ENCODE assay signal across 8 mouse cellular contexts in the genomic region with DNA sequence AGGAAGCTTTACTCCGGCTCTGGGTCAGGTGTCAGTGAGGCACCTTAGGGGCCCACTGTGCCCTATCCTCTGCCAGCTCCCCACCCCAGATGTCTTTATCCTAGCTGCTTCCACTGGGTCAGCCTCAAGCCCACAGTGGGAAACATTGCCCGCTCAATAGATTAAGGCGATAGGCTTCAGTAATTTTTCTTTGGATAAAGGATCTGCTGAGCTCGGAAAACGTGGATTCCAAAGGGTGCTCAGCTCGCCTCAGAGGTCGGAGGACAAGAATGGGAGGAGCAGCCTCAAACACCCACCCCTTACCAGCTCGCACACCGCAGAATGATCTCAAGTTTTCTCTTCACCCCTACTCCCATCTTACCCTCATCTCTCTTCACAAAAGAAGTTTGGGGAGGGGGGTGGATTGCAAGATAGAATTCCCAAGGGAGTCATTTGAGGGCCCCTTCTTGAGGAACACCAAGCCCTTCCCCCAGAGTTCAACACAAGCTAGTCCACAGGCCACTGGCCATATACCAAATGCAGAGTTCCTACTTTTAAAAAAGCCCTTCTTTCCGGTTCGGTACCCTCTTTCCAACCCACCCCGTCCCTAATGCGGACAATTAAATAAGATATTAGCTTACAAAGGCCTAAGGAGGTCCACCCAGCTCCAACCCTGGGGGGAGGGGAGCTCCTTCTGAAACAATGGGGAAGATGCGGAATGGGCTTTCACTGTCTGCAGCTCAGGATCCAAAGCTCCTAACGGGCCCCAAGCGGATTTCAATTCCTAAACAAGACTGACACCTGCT. TPM values are rescaled to one million over a fixed set of nuclear protein-coding genes. Genes with fewer than 3 reads are reported as not detected.
DNase-seq lines count a peak whose midpoint lies in the region; ATAC-seq lines count a peak whose summit lies in the region.

No protein-coding gene starts in this region.

- H3K27me3 ChIP-seq in forebrain, embryonic 14.5 days (replicated peaks; ENCODE audit: control insufficient read depth, insufficient read depth, low read length): no peaks in the 10 kb centered on the region
- no peaks in the 10 kb centered on the region for H3K27me3 ChIP-seq in midbrain, embryonic 11.5 days (ENCODE audit: control insufficient read depth, insufficient read depth, low read length)

- peak overlapping the region; percentile 82 for H3K4me2 ChIP-seq in forebrain, embryonic 14.5 days (ENCODE audit: low read length)
- H3K4me2 ChIP-seq in midbrain, embryonic 11.5 days: peak overlapping the region; percentile 87

- no peaks in the 10 kb centered on the region for H3K9me3 ChIP-seq in forebrain, embryonic 14.5 days (replicated peaks; ENCODE audit: control insufficient read depth, low read length)
- no peaks in the 10 kb centered on the region for H3K9me3 ChIP-seq in midbrain, embryonic 11.5 days (ENCODE audit: control insufficient read depth, low read length)

- WGBS in forebrain, embryonic 14.5 days: 3% methylated on average over 15 of the region's 16 CpGs
- WGBS in midbrain, embryonic 11.5 days: 1% methylated on average over 16 of the region's 16 CpGs

- H3K36me3 ChIP-seq in forebrain, embryonic 14.5 days (ENCODE audit: control insufficient read depth, insufficient read depth, low read length): peaks cover 32% of the 10 kb centered on the region
- peaks cover 35% of the 10 kb centered on the region for H3K36me3 ChIP-seq in midbrain, embryonic 11.5 days (ENCODE audit: control insufficient read depth, insufficient read depth, low read length)

- intact Hi-C loops in left cerebral cortex, postnatal 14 days (cut with DNase I): no loop called here

- peak; percentile 67 for ATAC-seq in forebrain, embryonic 14.5 days
- peak; percentile 86 for ATAC-seq in midbrain, embryonic 11.5 days (ENCODE audit: low FRiP score)

- peak; percentile 89 for DNase-seq in heart, adult 11 months
- DNase-seq in heart, postnatal 4 days: no peak
- peak; percentile 30 for DNase-seq in brain, embryonic 18.5 days (ENCODE audit: low read depth, low spot score)
- DNase-seq in forebrain, embryonic 14.5 days (ENCODE audit: low spot score): peak; percentile 56
- peak; percentile 81 for DNase-seq in kidney, adult 9 months
- peak; percentile 96 for DNase-seq in midbrain, embryonic 11.5 days (ENCODE audit: low spot score, missing footprints)
- DNase-seq in layer of hippocampus, adult 8-10 months (ENCODE audit: low spot score in 2 of 2): no peak
- DNase-seq in left cerebral cortex, postnatal 14 days (ENCODE audit: low spot score in 2 of 2): no peak

- peak overlapping the region; percentile 94 for H3K9ac ChIP-seq in forebrain, embryonic 14.5 days (ENCODE audit: low read length)
- peak overlapping the region; percentile 78 for H3K9ac ChIP-seq in midbrain, embryonic 11.5 days (ENCODE audit: low read length)

- H3K27ac ChIP-seq in forebrain, embryonic 14.5 days (ENCODE audit: low read depth, low read length): peak overlapping the region; percentile 90
- H3K27ac ChIP-seq in midbrain, embryonic 11.5 days (ENCODE audit: low read depth, low read length): peak overlapping the region; percentile 91

- peak overlapping the region; percentile 77 for H3K4me3 ChIP-seq in forebrain, embryonic 14.5 days (ENCODE audit: low read depth, low read length)
- peak overlapping the region; percentile 53 for H3K4me3 ChIP-seq in midbrain, embryonic 11.5 days (ENCODE audit: low read depth, low read length)

- H3K4me1 ChIP-seq in forebrain, embryonic 14.5 days (ENCODE audit: control insufficient read depth, insufficient read depth, low read length): peaks cover 19% of the 10 kb centered on the region
- H3K4me1 ChIP-seq in midbrain, embryonic 11.5 days (ENCODE audit: control insufficient read depth, insufficient read depth, low read length): peaks cover 29% of the 10 kb centered on the region

RNA-seq across cellular contexts. Expression of gene Mettl3, which starts 11.7 kb away (rescaled TPM):
- total RNA-seq in heart, postnatal 4 days (2021): 10 to 100 TPM; 13.6 to 15.4 TPM
- 42.4 and 46.9 TPM in 2 replicates for polyA plus RNA-seq in forebrain, embryonic 14.5 days (2014; fragmentation: Nextera tagmentation; extraction: Ambion mirVana)
- polyA plus RNA-seq in midbrain, embryonic 11.5 days (2014; fragmentation: Nextera tagmentation; extraction: Ambion mirVana): 48.2 and 52.2 TPM in 2 replicates
- total RNA-seq in layer of hippocampus, adult 8-10 months (2022): 10 to 100 TPM; 35.5 to 54.7 (median 43.9) TPM
- total RNA-seq in left cerebral cortex, postnatal 14 days (2021): 10 to 100 TPM; 35.2 to 35.3 TPM

RNA-seq across cellular contexts. Expression of gene Sall2, which starts 11.9 kb away (rescaled TPM):
- total RNA-seq in heart, postnatal 4 days (2021): 1 to 10 TPM; 6.1 to 6.4 TPM
- 25.1 and 30.1 TPM in 2 replicates for polyA plus RNA-seq in forebrain, embryonic 14.5 days (2014; fragmentation: Nextera tagmentation; extraction: Ambion mirVana)
- 57.4 and 65.1 TPM in 2 replicates for polyA plus RNA-seq in midbrain, embryonic 11.5 days (2014; fragmentation: Nextera tagmentation; extraction: Ambion mirVana)
- 10 to 100 TPM; 44.9 to 46.8 (median 45.8) TPM for total RNA-seq in layer of hippocampus, adult 8-10 months (2022)
- total RNA-seq in left cerebral cortex, postnatal 14 days (2021): 10 to 100 TPM; 32.7 to 37.1 TPM

RNA-seq across cellular contexts. Expression of gene Rab2b, which starts 37.3 kb away (rescaled TPM):
- total RNA-seq in heart, postnatal 4 days (2021): 10 to 100 TPM in 1 of 2 experiments, 1 to 10 TPM in 1; 8.9 to 10.6 TPM
- 40.2 and 40.3 TPM in 2 replicates for polyA plus RNA-seq in forebrain, embryonic 14.5 days (2014; fragmentation: Nextera tagmentation; extraction: Ambion mirVana)
- 39.1 and 41.9 TPM in 2 replicates for polyA plus RNA-seq in midbrain, embryonic 11.5 days (2014; fragmentation: Nextera tagmentation; extraction: Ambion mirVana)
- 10 to 100 TPM; 33.2 to 41.8 (median 37.8) TPM for total RNA-seq in layer of hippocampus, adult 8-10 months (2022)
- total RNA-seq in left cerebral cortex, postnatal 14 days (2021): 10 to 100 TPM; 34.7 to 35.3 TPM

RNA-seq across cellular contexts. Expression of gene Tox4, which starts 37.7 kb away (rescaled TPM):
- total RNA-seq in heart, postnatal 4 days (2021): 10 to 100 TPM; 37.4 to 39.3 TPM
- polyA plus RNA-seq in forebrain, embryonic 14.5 days (2014; fragmentation: Nextera tagmentation; extraction: Ambion mirVana): 55.2 and 55.7 TPM in 2 replicates
- polyA plus RNA-seq in midbrain, embryonic 11.5 days (2014; fragmentation: Nextera tagmentation; extraction: Ambion mirVana): 50.6 and 51.2 TPM in 2 replicates
- 10 to 100 TPM; 58.5 to 76.8 (median 70.4) TPM for total RNA-seq in layer of hippocampus, adult 8-10 months (2022)
- 10 to 100 TPM; 61.4 to 62.6 TPM for total RNA-seq in left cerebral cortex, postnatal 14 days (2021)

RNA-seq across cellular contexts. Expression of gene Olfr1513, which starts 39.6 kb away (rescaled TPM):
- not detected for total RNA-seq in heart, postnatal 4 days (2021)
- polyA plus RNA-seq in forebrain, embryonic 14.5 days (2014; fragmentation: Nextera tagmentation; extraction: Ambion mirVana): not detected in 2 replicates
- polyA plus RNA-seq in midbrain, embryonic 11.5 days (2014; fragmentation: Nextera tagmentation; extraction: Ambion mirVana): not detected in 2 replicates
- not detected for total RNA-seq in layer of hippocampus, adult 8-10 months (2022)
- not detected for total RNA-seq in left cerebral cortex, postnatal 14 days (2021)

Comparison
In these comparisons a context has a peak if more than half of its experiments do, and no peak if none do; other contexts are left out.
1. DNase-seq: peak in heart, adult 11 months (single experiment), brain, embryonic 18.5 days (single experiment), forebrain, embryonic 14.5 days (single experiment), kidney, adult 9 months (single experiment) and midbrain, embryonic 11.5 days (single experiment); none in heart, postnatal 4 days (single experiment), layer of hippocampus, adult 8-10 months (0 of 2) and left cerebral cortex, postnatal 14 days (0 of 2).
2. RNA of gene Sall2, which starts 11.9 kb away (total RNA-seq): 44.9 to 46.8 TPM in layer of hippocampus, adult 8-10 months and 32.7 to 37.1 TPM in left cerebral cortex, postnatal 14 days; 6.1 to 6.4 TPM in heart, postnatal 4 days; every median in the first group is over 4 times any median in the second.